Mouse (Mus musculus) thymus, adult 2 months (tissue): ENCODE results near the gene Spcs3.

Source experiments
- CTCF ChIP-seq: fragments of 200-500 bp; IDR thresholded peaks from 2 replicates; pipeline ENCODE4 v1.5.1; 2012; ENCODE audit warnings: mild to moderate bottlenecking, control low read depth, low read length, moderate library complexity, borderline replicate concordance; ENCODE audit not compliant: control insufficient read depth, poor library complexity, insufficient read depth; ENCODE audit errors: extremely low read depth
- POLR2A ChIP-seq: fragments of 200-500 bp; IDR thresholded peaks from 2 replicates; pipeline ENCODE4 v1.6.1; 2012; ENCODE audit warnings: mild to moderate bottlenecking, low read length, control low read depth, moderate library complexity; ENCODE audit not compliant: control insufficient read depth, poor library complexity, insufficient read depth; ENCODE audit errors: extremely low read depth

- TF ChIP-seq CTCF (no peak), POLR2A (no peak)
Observed at GRCm38 (mm10) chr8:54507428-54508095, 22.2 kb downstream of the Spcs3 start.
